Mouse (Mus musculus) olfactory bulb, adult 2 months (tissue): ENCODE measurements around the gene Slc2a9.

Experiments
- CTCF ChIP-seq: fragments of 200-500 bp; IDR thresholded peaks from 2 replicates; pipeline ENCODE4 v1.5.1; 2012; ENCODE audit warnings: low read depth, mild to moderate bottlenecking, low read length, moderate library complexity; ENCODE audit not compliant: insufficient read depth
- POLR2A ChIP-seq: fragments of 200-500 bp; IDR thresholded peaks from 2 replicates; pipeline ENCODE4 v1.6.1; 2012; ENCODE audit warnings: mild to moderate bottlenecking, low read depth, low read length, moderate library complexity; ENCODE audit not compliant: insufficient read depth

- no peak for TF ChIP-seq CTCF
- TF ChIP-seq POLR2A = no peak
These were observed 2.9 kb downstream of the Slc2a9 start for GRCm38 (mm10) chr5:38500043-38500442.
